Mouse (Mus musculus) urinary bladder, adult 2 months (tissue): Measurements from ENCODE around the gene Nav1. TPM values are rescaled to one million over a fixed set of nuclear protein-coding genes. Genes with fewer than 3 reads are reported as not detected.

Experiments
- DNase-seq: peaks from one replicate; pipeline ENCODE4 v3.0.0; 2022; ENCODE audit warnings: low spot score
- polyA plus RNA-seq: library from polyadenylated mRNA; depleted of rRNA; stranded (reverse); fragments of >200 nt; gene quantifications from 2 replicates; pipeline ENCODE4 v1.2.3, GENCODE M21; 2012

Nav1 gene
- polyA plus RNA-seq, 1 experiment = 25.0 TPM

GRCm38 (mm10) chr1:135515633-135516238, 91.4 kb downstream of the Nav1 start:
- DNase-seq = no peak

- DNase-seq = no peak
Measured at GRCm38 (mm10) chr1:135514913-135515632, 92.0 kb downstream of the Nav1 start.

GRCm38 (mm10) chr1:135514046-135514445, 93.0 kb downstream of the Nav1 start:
- DNase-seq = no peak

- no peak for DNase-seq
Measured at GRCm38 (mm10) chr1:135513464-135513863, 93.6 kb downstream of the Nav1 start.

GRCm38 (mm10) chr1:135510346-135510977, 96.6 kb downstream of the Nav1 start:
- peak; percentile 49 for DNase-seq

- DNase-seq = no peak
Measured at GRCm38 (mm10) chr1:135509145-135510084, 97.7 kb downstream of the Nav1 start.

GRCm38 (mm10) chr1:135508349-135508634, 98.8 kb downstream of the Nav1 start:
- DNase-seq = no peak

GRCm38 (mm10) chr1:135507572-135508348, 99.3 kb downstream of the Nav1 start:
- DNase-seq = no peak

- DNase-seq = no peak
Measured at GRCm38 (mm10) chr1:135505499-135505898, 101.6 kb downstream of the Nav1 start.

- DNase-seq = no peak
Measured at GRCm38 (mm10) chr1:135503436-135503835, 103.7 kb downstream of the Nav1 start.

- no peak for DNase-seq
Measured at GRCm38 (mm10) chr1:135502750-135503149, 104.3 kb downstream of the Nav1 start.

- no peak for DNase-seq
Measured at GRCm38 (mm10) chr1:135502135-135502534, 105.0 kb downstream of the Nav1 start.

GRCm38 (mm10) chr1:135498455-135499358, 108.4 kb downstream of the Nav1 start:
- DNase-seq = no peak

GRCm38 (mm10) chr1:135495048-135495447, 112.0 kb downstream of the Nav1 start:
- no peak for DNase-seq

- no peak for DNase-seq
Measured at GRCm38 (mm10) chr1:135493862-135494261, 113.2 kb downstream of the Nav1 start.

- no peak for DNase-seq
Measured at GRCm38 (mm10) chr1:135492406-135492805, 114.7 kb downstream of the Nav1 start.

- no peak for DNase-seq
Measured at GRCm38 (mm10) chr1:135490931-135491666, 116.0 kb downstream of the Nav1 start.

- no peak for DNase-seq
Measured at GRCm38 (mm10) chr1:135488879-135489278, 118.2 kb downstream of the Nav1 start.

- DNase-seq = no peak
Measured at GRCm38 (mm10) chr1:135485179-135485578, 121.9 kb downstream of the Nav1 start.
